Mouse (Mus musculus) ES-E14 (cell line): ENCODE data around the gene Extl1.
"Not testable (repeated sequence)": the region's sequence is repeated elsewhere in the genome, so short reads cannot be mapped to it uniquely, and the experiment has no call there.

ENCODE experiments used
- CHD2 ChIP-seq: IDR thresholded peaks from 2 replicates; pipeline ENCODE4 v1.6.1; 2014; ENCODE audit warnings: mild to moderate bottlenecking, low read depth, low read length, inconsistent platforms
- MAFK ChIP-seq: IDR thresholded peaks from 2 replicates; pipeline ENCODE4 v1.6.1; 2014; ENCODE audit warnings: mild to moderate bottlenecking, low read depth, low read length, inconsistent platforms; ENCODE audit not compliant: insufficient read depth
- ZC3H11A ChIP-seq: IDR thresholded peaks from 2 replicates; pipeline ENCODE4 v1.6.1; 2012; ENCODE audit warnings: low read depth, mild to moderate bottlenecking, inconsistent platforms, low read length, borderline replicate concordance
- ZNF384 ChIP-seq: IDR thresholded peaks from 2 replicates; pipeline ENCODE4 v1.6.1; 2012; ENCODE audit warnings: low read depth, low read length, inconsistent platforms

GRCm38 (mm10) chr4:134383750-134384149 lies at the start of gene Extl1:
- TF ChIP-seq ZC3H11A, MAFK, ZNF384, CHD2: not testable (repeated sequence)
